Mouse (Mus musculus) heart, postnatal 0 days (tissue): Measurements from ENCODE around the gene Pla2g12b. TPM values are rescaled to one million over a fixed set of nuclear protein-coding genes. Genes with fewer than 3 reads are reported as not detected.
A peak's percentile ranks its signal among the peaks of the same experiment; 100 is the strongest.
"Not testable (repeated sequence)": the region's sequence is repeated elsewhere in the genome, so short reads cannot be mapped to it uniquely, and the experiment has no call there.

Experiments
- ATAC-seq: fragments of 200-750 bp; cut with Nextera tagmentation; 2 replicates; pipeline ENCODE4 v1.8.0; 2017; ENCODE audit warnings: low read depth, moderate number of reproducible peaks, moderate library complexity; ENCODE audit not compliant: insufficient read depth
- DNase-seq: peaks from one replicate; pipeline ENCODE4 v3.0.0-alpha.2; 2016; ENCODE audit warnings: low spot score
- H3K27ac ChIP-seq: fragments of 300-500 bp; sonication (generic); 2 replicates; pipeline ENCODE4 v1.5.1; 2014; ENCODE audit warnings: low read depth, mild to moderate bottlenecking
- H3K27me3 ChIP-seq: fragments of 300-500 bp; sonication (generic); 2 replicates; pipeline ENCODE4 v1.6.1; 2014; ENCODE audit warnings: low read length, mixed read lengths; ENCODE audit not compliant: control insufficient read depth, insufficient read depth
- H3K36me3 ChIP-seq: fragments of 300-500 bp; sonication (generic); replicated peaks from 2 replicates; pipeline ENCODE4 v1.6.1; 2014; ENCODE audit warnings: low read length, mixed read lengths; ENCODE audit not compliant: control insufficient read depth, insufficient read depth
- H3K4me1 ChIP-seq: fragments of 300-500 bp; sonication (generic); 2 replicates; pipeline ENCODE4 v1.6.1; 2014; ENCODE audit warnings: antibody characterized with exemption; ENCODE audit not compliant: control insufficient read depth, insufficient read depth
- H3K4me2 ChIP-seq: fragments of 300-500 bp; sonication (generic); 2 replicates; pipeline ENCODE4 v1.6.1; 2014; ENCODE audit warnings: low read depth, mild to moderate bottlenecking, low read length, moderate library complexity
- H3K4me3 ChIP-seq: fragments of 300-500 bp; sonication (generic); 2 replicates; pipeline ENCODE4 v1.5.1; 2014; ENCODE audit warnings: low read depth, low read length
- H3K9ac ChIP-seq: fragments of 300-500 bp; sonication (generic); replicated peaks from 2 replicates; pipeline ENCODE4 v1.6.1; 2014; ENCODE audit warnings: low read depth, low read length, mixed read lengths
- H3K9me3 ChIP-seq: fragments of 300-500 bp; sonication (generic); replicated peaks from 2 replicates; pipeline ENCODE4 v1.6.1; 2016; ENCODE audit warnings: low read length; ENCODE audit not compliant: control insufficient read depth
- CTCF ChIP-seq: IDR thresholded peaks from 2 replicates; pipeline ENCODE4 v1.5.1; 2016; ENCODE audit warnings: antibody characterized with exemption, control low read depth, low read depth
- EP300 ChIP-seq: IDR thresholded peaks from 2 replicates; pipeline ENCODE4 v1.6.1; 2016; ENCODE audit warnings: antibody characterized with exemption, low read depth
- WGBS: fragments of 180-500 bp; shearing (Covaris S2); extraction: QIAGEN DNeasy Blood & Tissue Kit; methylation state at CpG from one replicate; pipeline ENCODE4 v1.1.7; 2014; 5-methylcytosine and 5-hydroxymethylcytosine counted together
- polyA plus RNA-seq: library from polyadenylated mRNA; unstranded; fragments of >200 nt; fragmentation: Nextera tagmentation; extraction: Ambion mirVana; gene quantifications from 2 replicates; pipeline ENCODE4 v1.2.1, GENCODE M21; 2015
- total RNA-seq: library from RNA; depleted of rRNA; stranded (reverse); fragments of >200 nt; gene quantifications from 2 replicates; pipeline ENCODE4 v1.2.3, GENCODE M21; 2014; ENCODE audit warnings: low replicate concordance

Pla2g12b gene
- total and polyA plus RNA-seq, 2 experiments from 2014 or later: 0.20 TPM; not detected in 1

DNA sequence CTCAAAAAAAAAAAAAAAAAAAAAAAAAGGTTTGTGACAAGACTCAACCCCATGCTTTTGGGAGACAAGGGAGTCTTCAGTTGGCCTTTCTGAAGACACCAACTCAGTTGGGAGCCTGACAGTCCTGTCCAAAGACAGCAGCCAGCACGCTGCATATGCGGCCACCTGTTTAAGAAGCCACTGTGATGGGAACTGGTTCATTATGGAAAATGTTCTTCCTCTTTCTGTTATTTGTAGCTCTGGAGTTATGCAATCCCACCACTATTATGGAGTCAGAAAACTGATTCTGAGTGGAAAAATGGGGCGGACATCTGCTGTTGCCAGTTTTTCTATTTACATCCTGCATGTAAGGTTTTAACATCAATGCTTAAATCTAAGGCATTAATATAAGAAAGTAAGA is 13.8 kb upstream of the Pla2g12b start:
- Histone ChIP-seq H3K9ac (no peak overlapping the region), H3K27ac (no peak overlapping the region), H3K4me3 (no peak overlapping the region), H3K27me3 (no peaks in the 10 kb centered on the region), H3K9me3 (peaks cover 15% of the 10 kb centered on the region), H3K4me1 (no peaks in the 10 kb centered on the region), H3K4me2 (no peak overlapping the region), H3K36me3 (no peaks in the 10 kb centered on the region)
- WGBS: 89% methylated on average over 3 of the region's 3 CpGs
- ATAC-seq: no peak
- TF ChIP-seq CTCF: no peak
- TF ChIP-seq EP300: no peak
- DNase-seq: no peak

DNA sequence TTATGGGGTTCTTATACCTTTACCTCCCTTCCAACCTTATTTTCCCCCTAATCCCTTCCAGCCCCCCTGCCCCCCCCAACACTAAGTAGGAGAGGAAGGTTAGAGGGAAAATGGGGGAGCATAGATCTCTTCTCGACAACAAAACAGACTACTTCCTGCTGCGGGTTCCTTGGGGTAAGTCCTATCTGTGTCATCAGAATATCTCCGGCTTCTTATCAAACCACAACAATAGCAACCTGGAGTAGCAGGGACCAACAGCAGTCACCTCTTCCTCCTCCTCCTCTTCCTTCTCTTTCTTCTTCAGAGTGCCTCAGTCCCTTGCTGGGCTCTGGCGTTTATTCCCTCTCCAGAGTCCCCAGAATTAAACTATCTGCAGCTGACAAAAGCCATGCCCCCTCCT is 11.6 kb upstream of the Pla2g12b start:
- no peak overlapping the region for H3K4me3 ChIP-seq
- H3K27ac ChIP-seq: no peak overlapping the region
- no peaks in the 10 kb centered on the region for H3K27me3 ChIP-seq
- H3K9me3 ChIP-seq: peaks cover 15% of the 10 kb centered on the region
- no peak for TF ChIP-seq CTCF
- TF ChIP-seq EP300: no peak
- no peak overlapping the region for H3K9ac ChIP-seq
- WGBS: 19% methylated on average over 4 of the region's 4 CpGs
- no peak overlapping the region for H3K4me2 ChIP-seq
- no peaks in the 10 kb centered on the region for H3K36me3 ChIP-seq
- ATAC-seq: no peak
- DNase-seq: no peak
- no peaks in the 10 kb centered on the region for H3K4me1 ChIP-seq

DNA sequence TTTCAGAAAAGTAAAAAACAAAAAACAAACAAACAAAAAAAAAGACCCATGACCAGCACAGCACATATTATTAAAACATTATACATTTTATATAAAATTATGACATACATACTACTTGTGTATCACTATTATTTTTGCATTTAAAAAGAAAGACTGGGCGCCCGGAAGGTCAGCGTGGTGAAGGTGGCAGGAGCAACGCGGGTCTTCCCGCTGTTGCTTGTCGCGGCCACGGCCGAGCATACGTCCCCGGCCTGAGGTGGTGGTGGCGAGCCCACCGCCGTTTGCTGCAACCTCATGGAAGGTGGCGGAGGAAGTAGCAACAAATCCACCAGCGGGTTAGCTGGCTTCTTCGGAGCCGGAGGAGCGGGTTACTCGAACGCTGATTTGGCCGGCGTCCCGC is 8.0 kb upstream of the Pla2g12b start, which contains the start of gene Gm10273:
Gene Gm10273 (plus strand): TSS at position 172 of the 400 bp plus-strand sequence.
- 85% methylated on average over 8 of the region's 25 CpGs for WGBS
- H3K27ac ChIP-seq, H3K36me3 ChIP-seq, H3K27me3 ChIP-seq, H3K9ac ChIP-seq, H3K4me1 ChIP-seq, H3K4me2 ChIP-seq, H3K4me3 ChIP-seq, ATAC-seq, DNase-seq, H3K9me3 ChIP-seq: not testable (repeated sequence)

DNA sequence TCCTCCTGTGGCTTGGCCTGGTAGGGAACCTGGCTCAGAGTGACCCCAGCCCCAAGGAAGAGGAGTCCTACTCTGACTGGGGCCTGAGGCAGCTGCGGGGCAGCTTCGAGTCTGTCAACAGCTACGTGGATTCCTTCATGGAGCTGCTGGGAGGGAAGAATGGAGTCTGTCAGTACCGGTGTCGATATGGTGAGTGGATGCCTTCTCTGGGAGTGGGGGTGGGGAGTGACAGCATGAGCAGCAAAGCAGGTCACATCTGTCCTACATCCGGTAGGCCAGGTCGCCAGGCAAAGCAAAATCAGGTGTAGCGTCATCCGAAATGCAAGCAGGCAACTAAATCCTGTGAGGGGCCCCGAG is 311 bp downstream of the Pla2g12b start:
- Histone ChIP-seq H3K9me3 (no peaks in the 10 kb centered on the region), H3K4me3 (no peak overlapping the region), H3K4me1 (no peaks in the 10 kb centered on the region; the same call in 1 of the 2 replicates), H3K36me3 (no peaks in the 10 kb centered on the region), H3K27me3 (no peaks in the 10 kb centered on the region), H3K4me2 (peak overlapping the region; percentile 41), H3K9ac (no peak overlapping the region), H3K27ac (no peak overlapping the region)
- TF ChIP-seq EP300: no peak
- TF ChIP-seq CTCF: no peak
- no peak for ATAC-seq
- DNase-seq: no peak
- WGBS: 31% methylated on average over 10 of the region's 10 CpGs

DNA sequence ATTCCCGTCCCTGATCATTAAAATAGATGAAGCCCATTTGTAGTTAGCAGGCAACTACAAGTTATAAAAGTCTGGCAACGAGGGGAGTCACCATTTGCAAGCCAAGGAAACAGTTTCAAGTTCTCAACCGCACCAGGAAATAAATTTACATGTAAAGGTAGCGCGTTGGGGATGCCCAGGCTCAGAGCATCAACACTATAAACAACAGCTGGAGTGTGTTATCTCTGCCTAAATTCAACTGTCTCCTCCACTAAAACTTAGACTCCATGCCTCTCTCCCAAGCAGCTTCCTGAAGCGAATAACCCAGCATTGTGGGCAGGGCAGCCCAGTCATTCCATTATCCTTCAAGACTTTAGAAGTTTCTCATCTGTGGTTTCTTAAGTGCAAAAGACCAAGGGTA is 5.0 kb downstream of the Pla2g12b start:
- H3K4me3 ChIP-seq: no peak overlapping the region
- no peak for DNase-seq
- WGBS: 62% methylated on average over 6 of the region's 6 CpGs
- H3K27ac ChIP-seq: no peak overlapping the region
- ATAC-seq: no peak
- H3K27me3 ChIP-seq: no peaks in the 10 kb centered on the region
- H3K9ac ChIP-seq: no peak overlapping the region
- TF ChIP-seq CTCF (no peak), EP300 (no peak)
- H3K4me1 ChIP-seq: no peaks in the 10 kb centered on the region; the same call in 1 of the 2 replicates
- no peak overlapping the region for H3K4me2 ChIP-seq
- no peaks in the 10 kb centered on the region for H3K36me3 ChIP-seq
- no peaks in the 10 kb centered on the region for H3K9me3 ChIP-seq

DNA sequence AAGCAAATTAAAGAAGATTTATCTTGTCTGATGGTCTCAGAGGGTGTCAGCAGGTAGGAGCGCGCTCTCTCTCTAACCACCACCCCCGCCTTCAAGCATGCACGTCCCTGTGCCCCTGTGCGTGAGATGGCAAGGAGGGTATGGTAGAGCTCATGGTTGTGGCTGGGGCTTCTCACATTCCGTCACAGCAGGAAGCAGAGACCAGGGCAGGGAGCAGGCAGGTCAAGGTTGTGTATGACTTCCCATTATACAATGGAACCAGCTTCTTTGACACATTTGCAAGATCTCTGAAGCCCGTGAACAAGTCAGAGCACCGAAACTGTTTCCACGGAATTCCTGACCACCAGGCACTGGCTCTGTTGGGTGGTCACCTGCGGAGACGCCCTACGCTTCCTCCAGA is 6.8 kb downstream of the Pla2g12b start:
- ATAC-seq: no peak
- no peak for DNase-seq
- H3K4me3 ChIP-seq: no peak overlapping the region
- H3K27ac ChIP-seq: no peak overlapping the region
- H3K4me2 ChIP-seq: no peak overlapping the region
- no peaks in the 10 kb centered on the region for H3K9me3 ChIP-seq
- H3K4me1 ChIP-seq: no peaks in the 10 kb centered on the region
- no peaks in the 10 kb centered on the region for H3K27me3 ChIP-seq
- WGBS: 78% methylated on average over 12 of the region's 12 CpGs
- TF ChIP-seq EP300: no peak
- no peak for TF ChIP-seq CTCF
- no peaks in the 10 kb centered on the region for H3K36me3 ChIP-seq
- H3K9ac ChIP-seq: no peak overlapping the region
